Mouse (Mus musculus) stomach, embryonic 14.5 days (tissue): ENCODE results near the gene Gsto1. TPM values are rescaled to one million over a fixed set of nuclear protein-coding genes. Genes with fewer than 3 reads are reported as not detected.

Experiments used
- ATAC-seq: fragments of 200-750 bp; cut with Nextera tagmentation; 2 replicates; pipeline ENCODE4 v1.8.0; 2017; ENCODE audit warnings: low read depth, moderate TSS enrichment; ENCODE audit not compliant: insufficient number of reproducible peaks, insufficient read depth, low FRiP score
- H3K27ac ChIP-seq: fragments of 300-500 bp; sonication (generic); 2 replicates; pipeline ENCODE4 v1.5.1; 2014; ENCODE audit warnings: mild to moderate bottlenecking, low read length, moderate library complexity, mixed read lengths
- H3K27me3 ChIP-seq: fragments of 300-500 bp; sonication (generic); 2 replicates; pipeline ENCODE4 v1.6.1; 2014; ENCODE audit warnings: low read length, control low read depth, mixed read lengths; ENCODE audit not compliant: control insufficient read depth, insufficient read depth
- H3K36me3 ChIP-seq: fragments of 300-500 bp; sonication (generic); 2 replicates; pipeline ENCODE4 v1.6.1; 2014; ENCODE audit warnings: mild to moderate bottlenecking, control low read depth, low read length, moderate library complexity, mixed read lengths; ENCODE audit not compliant: control insufficient read depth, insufficient read depth
- H3K4me1 ChIP-seq: fragments of 300-500 bp; sonication (generic); 2 replicates; pipeline ENCODE4 v1.6.1; 2014; ENCODE audit warnings: low read length, control low read depth, mixed read lengths; ENCODE audit not compliant: control insufficient read depth, insufficient read depth
- H3K4me2 ChIP-seq: fragments of 300-500 bp; sonication (generic); replicated peaks from 2 replicates; pipeline ENCODE4 v1.6.1; 2014; ENCODE audit warnings: low read depth, low read length, control low read depth
- H3K4me3 ChIP-seq: fragments of 300-500 bp; sonication (generic); 2 replicates; pipeline ENCODE4 v1.5.1; 2014; ENCODE audit warnings: low read depth, low read length, control low read depth
- H3K9ac ChIP-seq: fragments of 300-500 bp; sonication (generic); replicated peaks from 2 replicates; pipeline ENCODE4 v1.6.1; 2014; ENCODE audit warnings: low read depth, mild to moderate bottlenecking, control low read depth, low read length, moderate library complexity, mixed read lengths
- H3K9me3 ChIP-seq: fragments of 300-500 bp; sonication (generic); 2 replicates; pipeline ENCODE4 v1.6.1; 2016; ENCODE audit warnings: low read depth, low read length, control low read depth; ENCODE audit not compliant: control insufficient read depth
- whole genome bisulfite sequencing: fragments of 180-500 bp; shearing (Covaris S2); extraction: QIAGEN DNeasy Blood & Tissue Kit; methylation state at CpG from one replicate; pipeline ENCODE4 v1.1.7; 2014; 5-methylcytosine and 5-hydroxymethylcytosine counted together
- polyA plus RNA-seq: library from polyadenylated mRNA; unstranded; fragments of >200 nt; fragmentation: Nextera tagmentation; extraction: Ambion mirVana; gene quantifications from 2 replicates; pipeline ENCODE4 v1.2.1, GENCODE M21; 2014

The Gsto1 gene
- 482 and 525 TPM in 2 replicates for polyA plus RNA-seq

DNA sequence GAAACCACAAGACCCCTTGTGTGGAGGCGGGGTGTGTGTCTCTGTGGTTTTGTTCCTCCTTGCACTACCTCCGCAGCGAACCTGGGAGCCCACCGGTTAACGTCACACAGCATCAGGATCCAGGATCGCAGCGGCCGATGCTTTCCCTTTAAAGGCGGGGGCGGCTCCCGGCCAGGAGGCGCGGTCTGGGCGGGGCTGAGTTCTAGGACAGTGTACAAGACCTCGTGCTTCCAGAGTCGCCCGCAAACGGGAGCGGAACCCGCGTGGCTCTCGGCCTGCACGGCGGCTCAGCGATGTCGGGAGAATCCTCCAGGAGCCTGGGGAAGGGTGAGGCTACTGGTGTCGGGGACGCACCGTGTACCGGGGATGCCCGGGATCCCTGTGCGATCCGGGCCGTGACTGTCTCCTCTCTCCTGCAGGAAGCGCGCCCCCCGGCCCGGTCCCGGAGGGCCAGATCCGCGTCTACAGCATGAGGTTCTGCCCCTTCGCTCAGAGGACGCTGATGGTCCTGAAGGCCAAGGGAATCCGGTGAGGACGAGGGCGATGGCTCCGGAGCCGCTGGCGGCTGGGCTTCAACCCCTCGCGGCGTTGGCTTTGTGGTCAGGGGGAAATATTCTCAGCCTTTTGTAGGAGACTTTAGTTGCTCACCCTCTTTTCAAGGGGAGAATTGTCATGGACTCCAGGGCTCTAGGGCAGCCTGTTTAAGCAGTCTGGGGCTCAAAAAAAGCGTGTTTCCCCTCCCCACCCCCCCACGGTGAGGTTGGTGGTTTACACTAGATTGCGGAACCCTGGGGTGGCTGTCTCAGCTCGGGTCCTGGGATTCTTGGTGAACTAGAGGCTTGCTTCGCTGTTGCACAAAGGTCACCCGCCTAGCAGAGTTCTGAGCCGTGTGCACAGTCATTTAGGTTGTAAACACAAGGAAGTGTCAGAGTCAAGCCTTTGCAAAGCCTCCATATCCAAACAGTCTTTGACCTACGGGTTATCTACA lies at the start of gene Gsto1:
Gene Gsto1 (plus strand): TSS at position 175 of the 988 bp plus-strand sequence.
- H3K9me3 ChIP-seq = no peaks in the 10 kb centered on the region
- 0 out of 2 replicates have a peak, but pooled peaks cover 9% of the 10 kb centered on the region for H3K4me1 ChIP-seq
- peak within 1 kb of the TSS; percentile 74 for H3K4me3 ChIP-seq
- H3K9ac ChIP-seq = peak within 1 kb of the TSS; percentile 80
- under 1% methylated on average over 60 of the region's 60 CpGs for WGBS
- peak within 1 kb of the TSS; percentile 84 for H3K27ac ChIP-seq
- no peaks in the 10 kb centered on the region for H3K27me3 ChIP-seq
- H3K4me2 ChIP-seq = peak within 1 kb of the TSS; percentile 95
- H3K36me3 ChIP-seq = peaks cover 9% of the 10 kb centered on the region; the same call in 1 of the 2 replicates
- peak; percentile 89 for ATAC-seq

DNA sequence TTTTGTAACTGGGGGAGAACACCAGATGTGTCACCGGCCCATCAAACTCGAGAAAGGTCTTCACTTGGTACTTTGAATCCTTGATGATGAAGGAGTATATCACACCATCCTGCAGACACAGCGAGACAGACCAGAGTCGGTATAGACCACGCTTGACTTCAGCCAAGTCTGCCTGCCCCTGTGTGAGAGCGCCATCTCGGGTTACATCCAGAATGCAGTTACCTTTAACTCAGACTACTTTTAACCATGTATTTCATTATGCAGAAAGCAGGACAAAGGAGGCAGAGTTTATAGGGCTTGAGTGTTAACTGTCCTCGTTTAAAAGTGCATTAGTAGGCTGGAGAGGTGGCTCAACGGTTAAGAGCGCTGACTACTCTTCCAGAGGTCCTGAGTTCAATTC lies 42.7 kb upstream of the Gsto1 start:
- H3K4me3 ChIP-seq = no peak overlapping the region
- H3K27ac ChIP-seq = no peak overlapping the region
- no peak for ATAC-seq
- WGBS = 75% methylated on average over 10 of the region's 10 CpGs
- H3K9me3 ChIP-seq = no peaks in the 10 kb centered on the region
- H3K4me2 ChIP-seq = no peak overlapping the region
- no peaks in the 10 kb centered on the region for H3K4me1 ChIP-seq
- no peaks in the 10 kb centered on the region for H3K27me3 ChIP-seq
- H3K36me3 ChIP-seq = no peaks in the 10 kb centered on the region
- H3K9ac ChIP-seq = no peak overlapping the region

DNA sequence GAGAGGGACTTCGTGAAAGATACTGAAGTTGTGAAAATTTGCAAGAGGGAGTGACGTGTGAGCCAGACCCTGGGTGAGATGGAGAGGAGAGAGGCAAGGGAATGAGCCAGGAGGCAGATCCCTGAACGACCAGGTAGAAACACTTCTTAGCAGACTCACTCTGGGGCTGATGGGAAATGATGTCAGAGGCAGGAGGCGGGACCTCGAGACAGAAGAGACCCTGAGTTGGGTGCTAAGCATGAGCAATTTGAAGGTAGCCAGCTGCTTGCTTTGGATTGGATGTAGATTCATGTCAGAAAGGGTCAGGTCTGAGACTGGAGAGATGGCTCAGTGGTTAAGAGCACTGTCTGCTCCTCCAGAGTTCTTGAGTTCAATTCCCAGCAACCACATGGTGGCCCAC lies 40.0 kb upstream of the Gsto1 start:
- 80% methylated on average over 5 of the region's 5 CpGs for WGBS
- no peak for ATAC-seq
- H3K27me3 ChIP-seq = no peaks in the 10 kb centered on the region
- H3K9me3 ChIP-seq = no peaks in the 10 kb centered on the region
- H3K4me3 ChIP-seq = no peak overlapping the region
- no peaks in the 10 kb centered on the region for H3K36me3 ChIP-seq
- H3K4me2 ChIP-seq = no peak overlapping the region
- H3K9ac ChIP-seq = no peak overlapping the region
- no peaks in the 10 kb centered on the region for H3K4me1 ChIP-seq
- no peak overlapping the region for H3K27ac ChIP-seq

DNA sequence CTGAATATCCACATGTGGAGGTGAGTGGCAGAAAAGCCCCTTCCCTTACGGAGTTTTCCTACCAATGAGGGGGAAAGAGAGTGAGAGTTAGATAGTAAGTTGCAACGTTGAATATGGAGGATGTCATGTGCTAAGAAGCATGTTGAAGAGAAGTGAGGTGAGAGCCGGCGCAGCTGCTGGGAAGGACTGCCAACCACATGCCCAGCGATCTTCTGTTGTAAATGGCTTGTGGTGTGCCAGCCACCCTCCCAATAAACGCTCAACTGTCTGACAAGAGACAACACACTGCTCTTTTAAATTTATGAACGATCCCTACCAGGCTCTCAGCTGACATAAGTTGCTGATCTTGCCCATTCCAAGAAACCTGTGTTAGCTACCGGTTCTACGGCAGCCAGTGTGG lies 37.1 kb upstream of the Gsto1 start:
- WGBS = 85% methylated on average over 9 of the region's 9 CpGs
- Histone ChIP-seq H3K9me3 (no peaks in the 10 kb centered on the region), H3K4me3 (no peak overlapping the region), H3K9ac (no peak overlapping the region), H3K4me1 (no peaks in the 10 kb centered on the region), H3K27ac (no peak overlapping the region), H3K27me3 (no peaks in the 10 kb centered on the region), H3K4me2 (no peak overlapping the region), H3K36me3 (no peaks in the 10 kb centered on the region)
- ATAC-seq = no peak

DNA sequence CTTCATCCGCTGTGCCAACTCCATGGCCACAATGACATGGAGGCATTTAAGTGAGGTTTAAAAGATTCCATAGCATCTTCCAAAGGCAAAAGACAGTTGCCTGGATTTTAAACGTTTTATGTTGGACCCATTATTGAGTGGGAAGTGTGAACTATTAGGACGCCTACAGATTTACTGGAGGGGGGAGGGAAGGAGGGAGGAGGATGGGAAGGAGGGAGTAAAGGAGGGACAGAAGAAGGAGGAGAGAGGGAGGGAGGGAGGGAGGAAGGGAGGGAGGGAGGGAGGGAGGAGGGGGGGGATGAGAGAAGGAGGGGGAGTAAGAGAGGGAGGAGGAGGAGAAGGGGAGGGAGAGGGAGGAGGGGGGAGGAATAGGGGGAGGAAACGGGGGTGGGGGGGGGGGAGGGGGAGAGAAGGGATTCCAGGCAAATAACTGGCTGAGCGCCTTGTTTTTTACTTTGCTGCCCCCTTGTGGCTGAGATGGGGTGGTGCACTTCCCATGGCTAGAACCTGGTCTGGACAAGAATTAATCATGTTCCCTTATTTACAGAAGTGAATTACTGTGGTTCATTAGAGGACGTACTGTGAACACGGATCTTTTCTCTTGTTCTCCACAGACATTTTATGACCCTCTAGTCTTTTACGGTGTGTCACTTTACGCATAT lies 33.8 kb upstream of the Gsto1 start:
- Histone ChIP-seq H3K4me3 (no peak overlapping the region), H3K27ac (no peak overlapping the region), H3K4me2 (no peak overlapping the region), H3K36me3 (no peaks in the 10 kb centered on the region), H3K9ac (no peak overlapping the region), H3K9me3 (no peaks in the 10 kb centered on the region), H3K4me1 (no peaks in the 10 kb centered on the region), H3K27me3 (no peaks in the 10 kb centered on the region)
- 20% methylated on average over 9 of the region's 9 CpGs for whole genome bisulfite sequencing
- no peak for ATAC-seq

DNA sequence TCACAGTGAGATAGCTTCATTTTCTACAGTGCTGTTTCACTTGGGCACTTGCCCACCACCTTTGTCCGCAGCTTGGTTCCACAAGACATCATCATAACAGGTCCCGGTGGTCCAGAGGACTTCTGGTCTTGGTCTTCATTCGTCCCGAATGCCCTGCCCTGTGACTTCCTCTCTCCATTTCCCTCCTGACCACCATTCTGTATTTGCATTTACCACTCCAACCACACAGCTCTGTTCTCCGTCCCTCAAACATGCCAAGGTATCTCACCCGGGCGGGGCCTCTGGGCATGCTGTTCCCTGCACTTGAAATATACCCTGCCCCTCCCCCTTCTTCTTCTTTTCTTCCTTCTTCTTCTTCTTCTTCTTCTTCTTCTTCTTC lies 33.3 kb upstream of the Gsto1 start:
- WGBS = 61% methylated on average over 7 of the region's 7 CpGs
- no peak overlapping the region for H3K4me2 ChIP-seq
- H3K4me3 ChIP-seq = no peak overlapping the region
- no peak overlapping the region for H3K9ac ChIP-seq
- ATAC-seq = no peak
- no peaks in the 10 kb centered on the region for H3K36me3 ChIP-seq
- no peaks in the 10 kb centered on the region for H3K27me3 ChIP-seq
- no peaks in the 10 kb centered on the region for H3K4me1 ChIP-seq
- no peaks in the 10 kb centered on the region for H3K9me3 ChIP-seq
- H3K27ac ChIP-seq = no peak overlapping the region

DNA sequence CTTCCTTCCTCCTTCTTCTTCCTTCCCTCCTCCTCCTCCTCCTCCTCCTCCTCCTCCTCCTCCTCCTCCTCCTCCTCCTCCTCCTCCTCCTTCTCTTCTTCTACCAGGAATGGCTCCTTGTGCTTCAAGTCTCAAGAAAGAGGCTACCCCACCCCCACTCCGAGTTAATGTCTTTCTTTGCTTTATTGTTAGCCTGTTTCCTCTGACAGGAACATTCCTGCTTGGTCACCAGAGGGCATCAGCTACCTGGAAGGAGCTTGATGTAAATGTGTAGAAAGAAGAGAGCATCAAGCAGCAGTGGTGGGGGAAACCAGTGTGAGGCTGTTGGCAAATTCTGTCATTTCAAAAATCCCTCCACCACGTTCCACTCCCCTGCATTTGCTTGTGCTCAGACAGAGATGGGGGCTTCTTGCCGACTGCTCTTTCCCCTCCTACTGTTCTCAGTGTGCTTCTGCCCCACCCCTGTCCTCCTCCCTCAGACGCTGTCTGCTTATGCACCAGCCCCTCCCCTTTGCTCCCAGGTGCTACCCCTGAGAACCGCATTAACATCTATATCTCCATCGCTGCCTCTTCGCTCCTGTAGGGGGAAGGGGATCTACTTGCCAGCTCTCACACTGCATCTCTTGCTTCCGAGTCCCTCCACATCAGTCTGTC lies 32.5 kb upstream of the Gsto1 start:
- no peaks in the 10 kb centered on the region for H3K27me3 ChIP-seq
- no peak overlapping the region for H3K4me3 ChIP-seq
- no peak overlapping the region for H3K9ac ChIP-seq
- no peaks in the 10 kb centered on the region for H3K36me3 ChIP-seq
- no peak overlapping the region for H3K27ac ChIP-seq
- whole genome bisulfite sequencing = 24% methylated on average over 8 of the region's 8 CpGs
- ATAC-seq = peak; percentile 37; the same call in 1 of the 2 replicates
- no peaks in the 10 kb centered on the region for H3K9me3 ChIP-seq
- H3K4me1 ChIP-seq = no peaks in the 10 kb centered on the region
- no peak overlapping the region for H3K4me2 ChIP-seq

DNA sequence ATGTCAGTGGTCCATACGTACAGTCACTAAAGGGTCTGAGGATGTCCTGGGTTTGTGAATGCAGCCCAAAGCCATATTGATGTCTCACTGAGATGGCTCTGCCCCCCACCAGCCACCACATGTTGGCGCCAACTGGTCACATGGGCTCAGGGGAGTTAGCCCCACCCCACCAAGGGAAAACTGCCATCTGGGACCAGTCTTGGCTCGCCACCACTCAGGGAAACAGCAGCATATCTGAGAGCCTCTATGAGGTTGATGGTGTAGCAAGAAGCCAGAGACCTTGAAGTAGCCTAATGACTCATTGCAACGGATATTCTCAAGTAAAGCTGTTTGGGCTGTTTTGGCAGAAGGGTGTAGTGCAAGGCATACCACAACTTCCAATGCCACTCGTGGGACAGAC lies 30.7 kb upstream of the Gsto1 start:
- H3K27ac ChIP-seq = no peak overlapping the region
- ATAC-seq = no peak; the same call in 1 of the 2 replicates

More for the DNA sequence above, 30.7 kb upstream of the Gsto1 start:
- Histone ChIP-seq H3K36me3 (no peaks in the 10 kb centered on the region), H3K4me3 (no peak overlapping the region), H3K27me3 (no peaks in the 10 kb centered on the region), H3K4me2 (no peak overlapping the region), H3K9me3 (no peaks in the 10 kb centered on the region), H3K9ac (no peak overlapping the region), H3K4me1 (no peaks in the 10 kb centered on the region)
- 73% methylated on average over 5 of the region's 5 CpGs for WGBS
